Mouse (Mus musculus) small intestine, adult 2 months (tissue): ENCODE measurements around the gene B3galnt2.

Source experiments
- CTCF ChIP-seq: fragments of 200-500 bp; IDR thresholded peaks from 2 replicates; pipeline ENCODE4 v1.5.1; 2012; ENCODE audit warnings: low read depth, mild to moderate bottlenecking, control low read depth, inconsistent platforms, low read length, moderate library complexity, mixed read lengths; ENCODE audit not compliant: insufficient replicate concordance, insufficient read length; ENCODE audit errors: extremely low read depth
- POLR2A ChIP-seq: fragments of 200-500 bp; IDR thresholded peaks from 2 replicates; pipeline ENCODE4 v1.6.1; 2012; ENCODE audit warnings: low read depth, mild to moderate bottlenecking, control low read depth, inconsistent platforms, low read length, moderate library complexity

DNA sequence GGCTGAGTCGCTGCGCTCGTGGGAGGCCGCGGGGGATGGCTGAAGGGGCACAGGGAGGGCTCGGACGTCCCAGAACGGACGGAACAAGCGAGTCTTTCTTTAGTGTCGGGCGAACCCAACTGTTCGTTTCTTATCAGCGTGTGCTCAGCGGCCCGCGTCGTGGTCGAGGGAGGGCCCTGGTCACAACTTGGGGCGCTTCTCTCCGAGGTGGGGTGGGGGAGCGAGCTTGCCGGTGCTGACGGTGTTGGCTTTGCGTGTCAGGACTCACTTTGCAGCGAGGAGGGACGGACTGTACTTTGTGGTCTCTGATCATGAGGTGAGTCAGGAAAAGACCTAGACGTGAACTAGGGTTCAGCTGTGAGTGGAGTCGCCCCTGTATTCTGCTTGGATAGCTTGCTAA lies 662 bp downstream of the B3galnt2 start:
- TF ChIP-seq CTCF (no peak), POLR2A (no peak)
